Mouse (Mus musculus) retina, embryonic 14.5 days (tissue): Measurements from ENCODE around the gene Letm1.

Source experiments
- DNase-seq: peaks from one replicate; pipeline ENCODE4 v3.0.0-alpha.2; 2015; ENCODE audit warnings: low spot score

The Letm1 gene

GRCm38 (mm10) chr5:33782345-33782998 lies at the start of gene Letm1:
Gene Letm1, minus strand, starts transcription at chr5:33782817.
- DNase-seq, result peak; percentile 93

- DNase-seq, result peak; percentile 27
Measured at GRCm38 (mm10) chr5:33830832-33831231, 48.2 kb upstream of the Letm1 start.

GRCm38 (mm10) chr5:33829958-33830357 lies 47.3 kb upstream of the Letm1 start:
- no peak for DNase-seq

GRCm38 (mm10) chr5:33828107-33828506 lies 45.5 kb upstream of the Letm1 start:
- DNase-seq, result no peak

- no peak for DNase-seq
Measured at GRCm38 (mm10) chr5:33826001-33826400, 43.4 kb upstream of the Letm1 start.

GRCm38 (mm10) chr5:33822456-33822855 lies 39.8 kb upstream of the Letm1 start:
- DNase-seq, result no peak

- peak; percentile 12 for DNase-seq
Measured at GRCm38 (mm10) chr5:33821901-33822427, 39.3 kb upstream of the Letm1 start.

- peak; percentile 68 for DNase-seq
Measured at GRCm38 (mm10) chr5:33820733-33821621, 38.4 kb upstream of the Letm1 start.

- peak; percentile 97 for DNase-seq
Measured at GRCm38 (mm10) chr5:33819876-33820732, 37.5 kb upstream of the Letm1 start, which contains the start of gene Nsd2. Gene Nsd2, plus strand, starts transcription at chr5:33820725.

- DNase-seq, result no peak
Measured at GRCm38 (mm10) chr5:33819141-33819875, 36.7 kb upstream of the Letm1 start.

GRCm38 (mm10) chr5:33818104-33818503 lies 35.5 kb upstream of the Letm1 start:
- peak; percentile 17 for DNase-seq

- no peak for DNase-seq
Measured at GRCm38 (mm10) chr5:33816008-33816725, 33.5 kb upstream of the Letm1 start.

- no peak for DNase-seq
Measured at GRCm38 (mm10) chr5:33811519-33811918, 28.9 kb upstream of the Letm1 start.

- DNase-seq, result no peak
Measured at GRCm38 (mm10) chr5:33803337-33803736, 20.7 kb upstream of the Letm1 start.

- DNase-seq, result no peak
Measured at GRCm38 (mm10) chr5:33791912-33792643, 9.5 kb upstream of the Letm1 start.

- DNase-seq, result no peak
Measured at GRCm38 (mm10) chr5:33782999-33783390, 378 bp upstream of the Letm1 start.

GRCm38 (mm10) chr5:33781964-33782344 lies 663 bp downstream of the Letm1 start:
- DNase-seq, result no peak

GRCm38 (mm10) chr5:33777195-33777594 lies 5.4 kb downstream of the Letm1 start:
- no peak for DNase-seq

- no peak for DNase-seq
Measured at GRCm38 (mm10) chr5:33743481-33743880, 39.1 kb downstream of the Letm1 start.

GRCm38 (mm10) chr5:33740548-33740947 lies 42.1 kb downstream of the Letm1 start:
- DNase-seq, result no peak
